Mouse (Mus musculus): Measurements from ENCODE around the gene Olfr157. TPM values are rescaled to one million over a fixed set of nuclear protein-coding genes. Genes with fewer than 3 reads are reported as not detected.
"Not testable (repeated sequence)": the region's sequence is repeated elsewhere in the genome, so short reads cannot be mapped to it uniquely, and the experiment has no call there.

The Olfr157 gene
- polyA plus RNA-seq, 1 experiment from 2014 or later: not detected

GRCm38 (mm10) chr4:43854101-43854500, 14.1 kb upstream of the Olfr157 start:
- Histone ChIP-seq H3K27me3 (ENCODE audit: poor library complexity, severe bottlenecking) (no peaks in the 10 kb centered on the region), H3K36me3 (replicated peaks) (no peaks in the 10 kb centered on the region), H3K27ac (no peak overlapping the region), H3K4me1 (no peaks in the 10 kb centered on the region), H3K9me3 (no peaks in the 10 kb centered on the region), H3K4me3 (no peak overlapping the region)
- no peak for DNase-seq (ENCODE audit: extremely low spot score, low spot score)
- WGBS: 75% methylated on average over 8 of the region's 8 CpGs

DNA sequence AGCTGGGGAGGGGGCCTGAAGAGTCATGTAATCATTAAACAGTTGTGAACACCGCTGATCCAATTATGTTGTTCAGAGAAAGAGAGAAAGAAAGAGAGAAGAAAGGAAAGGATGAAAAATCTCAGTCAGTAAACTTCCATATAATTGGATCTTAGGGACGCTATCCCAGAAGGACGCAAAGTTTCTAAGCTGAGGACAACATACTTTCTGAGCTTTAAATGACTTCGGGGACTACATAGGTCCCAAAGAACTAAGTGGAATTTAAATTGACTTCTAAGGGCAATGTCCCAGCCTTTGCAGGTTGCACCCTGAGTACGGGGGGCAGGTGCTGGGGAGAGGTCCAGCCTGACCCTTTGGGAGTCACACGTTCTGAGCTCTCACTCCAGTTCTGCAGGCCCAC, 11.3 kb upstream of the Olfr157 start, which contains the start of gene Olfr155:
Gene Olfr155 (plus strand): TSS at position 301 of the 400 bp plus-strand sequence.
- no peak for DNase-seq (ENCODE audit: extremely low spot score, low spot score)
- Histone ChIP-seq H3K27ac (no peak within 1 kb of the TSS), H3K4me1 (no peaks in the 10 kb centered on the region), H3K9me3 (no peaks in the 10 kb centered on the region), H3K4me3 (no peak within 1 kb of the TSS), H3K36me3 (replicated peaks) (no peaks in the 10 kb centered on the region), H3K27me3 (ENCODE audit: poor library complexity, severe bottlenecking) (no peaks in the 10 kb centered on the region)
- 87% methylated on average over 6 of the region's 6 CpGs for WGBS

GRCm38 (mm10) chr4:43838326-43838725, 1.7 kb downstream of the Olfr157 start:
- Histone ChIP-seq H3K27me3 (ENCODE audit: poor library complexity, severe bottlenecking) (no peaks in the 10 kb centered on the region), H3K36me3 (replicated peaks) (no peaks in the 10 kb centered on the region), H3K4me3 (no peak overlapping the region), H3K27ac (no peak overlapping the region), H3K9me3 (peaks cover 3% of the 10 kb centered on the region; the same call in 1 of the 2 replicates), H3K4me1 (no peaks in the 10 kb centered on the region)
- WGBS: 76% methylated on average over 3 of the region's 3 CpGs
- no peak for DNase-seq (ENCODE audit: extremely low spot score, low spot score)

GRCm38 (mm10) chr4:43834749-43835148, 5.3 kb downstream of the Olfr157 start:
- H3K27ac ChIP-seq: no peak overlapping the region
- H3K4me1 ChIP-seq: no peaks in the 10 kb centered on the region
- no peaks in the 10 kb centered on the region for H3K9me3 ChIP-seq
- H3K27me3 ChIP-seq (ENCODE audit: poor library complexity, severe bottlenecking): no peaks in the 10 kb centered on the region
- 77% methylated on average over 4 of the region's 4 CpGs for WGBS
- no peaks in the 10 kb centered on the region for H3K36me3 ChIP-seq (replicated peaks)
- no peak for DNase-seq (ENCODE audit: extremely low spot score, low spot score)
- H3K4me3 ChIP-seq: no peak overlapping the region

DNA sequence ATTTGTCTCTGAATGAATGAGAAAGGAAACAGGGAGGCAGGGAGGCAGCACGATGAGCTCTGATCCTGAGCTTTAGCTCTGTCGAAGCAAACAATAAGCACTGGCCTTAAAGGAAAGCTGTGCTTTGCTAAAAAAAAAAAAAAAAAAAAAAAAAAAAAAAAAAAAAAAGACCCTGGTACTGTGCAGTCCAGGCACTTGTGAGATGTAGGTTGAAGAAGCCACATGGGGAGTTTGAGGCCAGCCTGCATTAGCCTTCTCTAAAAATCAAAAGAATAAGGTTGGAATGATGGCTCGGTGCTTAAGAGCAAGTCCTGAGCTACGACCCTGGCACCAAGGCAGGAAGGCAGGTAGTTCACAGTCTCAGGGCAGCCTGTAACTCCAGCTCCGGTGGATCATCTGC, 6.2 kb downstream of the Olfr157 start:
- Histone ChIP-seq H3K9me3 (no peaks in the 10 kb centered on the region), H3K4me1 (no peaks in the 10 kb centered on the region), H3K27ac (no peak overlapping the region), H3K27me3 (ENCODE audit: poor library complexity, severe bottlenecking) (no peaks in the 10 kb centered on the region), H3K36me3 (replicated peaks) (no peaks in the 10 kb centered on the region), H3K4me3 (no peak overlapping the region)
- DNase-seq (ENCODE audit: extremely low spot score, low spot score): no peak
- WGBS: 67% methylated on average over 5 of the region's 5 CpGs

- WGBS: 70% methylated on average over 5 of the region's 5 CpGs
- no peak for DNase-seq (ENCODE audit: extremely low spot score, low spot score)
- no peaks in the 10 kb centered on the region for H3K4me1 ChIP-seq
These were observed 8.0 kb downstream of the Olfr157 start for GRCm38 (mm10) chr4:43832031-43832430.

DNA sequence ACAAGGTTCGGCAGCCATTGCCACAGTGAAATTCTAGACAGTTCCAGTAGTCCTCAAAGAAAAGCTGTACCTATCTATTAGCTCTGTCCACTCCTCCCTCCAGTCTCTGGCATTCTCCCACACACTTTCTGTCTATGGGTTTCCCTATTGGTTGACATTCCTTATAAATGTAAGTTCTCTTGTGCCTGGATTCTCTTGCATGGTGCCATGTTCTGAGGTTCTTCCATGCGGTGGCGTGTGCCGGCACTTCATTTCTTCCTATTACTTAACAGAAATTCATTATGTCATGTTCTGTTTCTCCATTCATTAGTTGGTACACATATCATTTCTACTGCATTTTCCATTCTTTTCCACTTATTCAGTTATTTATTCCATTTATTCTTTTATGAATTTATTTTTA, 11.2 kb downstream of the Olfr157 start:
- peaks cover 7% of the 10 kb centered on the region for H3K4me1 ChIP-seq
- H3K4me3 ChIP-seq: no peak overlapping the region
- no peak for DNase-seq (ENCODE audit: extremely low spot score, low spot score)
- no peak overlapping the region for H3K27ac ChIP-seq
- 97% methylated on average over 4 of the region's 4 CpGs for WGBS
- H3K36me3 ChIP-seq (replicated peaks): no peaks in the 10 kb centered on the region
- H3K9me3 ChIP-seq: no peaks in the 10 kb centered on the region
- H3K27me3 ChIP-seq (ENCODE audit: poor library complexity, severe bottlenecking): no peaks in the 10 kb centered on the region

More at GRCm38 (mm10) chr4:43832031-43832430, 8.0 kb downstream of the Olfr157 start:
- H3K4me3 ChIP-seq: no peak overlapping the region
- no peaks in the 10 kb centered on the region for H3K36me3 ChIP-seq (replicated peaks)
- H3K27me3 ChIP-seq (ENCODE audit: poor library complexity, severe bottlenecking): no peaks in the 10 kb centered on the region
- H3K27ac ChIP-seq: no peak overlapping the region
- no peaks in the 10 kb centered on the region for H3K9me3 ChIP-seq

- no peaks in the 10 kb centered on the region for H3K9me3 ChIP-seq
- H3K4me3 ChIP-seq: no peak within 1 kb of the TSS
- H3K27ac ChIP-seq: no peak within 1 kb of the TSS; the same call in 1 of the 2 replicates
- no peaks in the 10 kb centered on the region for H3K27me3 ChIP-seq (ENCODE audit: poor library complexity, severe bottlenecking)
- peaks cover 10% of the 10 kb centered on the region for H3K4me1 ChIP-seq
- no peaks in the 10 kb centered on the region for H3K36me3 ChIP-seq (replicated peaks)
- 7% methylated on average over 7 of the region's 7 CpGs for WGBS
- peak; percentile 20 for DNase-seq (ENCODE audit: extremely low spot score, low spot score)
These were observed 16.1 kb downstream of the Olfr157 start, which contains the start of gene Olfr156 for GRCm38 (mm10) chr4:43823845-43824337. Olfr156 (minus strand) TSS chr4:43823895.

- H3K27me3 ChIP-seq (ENCODE audit: poor library complexity, severe bottlenecking): no peaks in the 10 kb centered on the region
- H3K4me3 ChIP-seq: no peak overlapping the region
- DNase-seq (ENCODE audit: extremely low spot score, low spot score): peak; percentile 13
- no peaks in the 10 kb centered on the region for H3K9me3 ChIP-seq
- peaks cover 10% of the 10 kb centered on the region for H3K4me1 ChIP-seq
- WGBS: 86% methylated on average over 13 of the region's 13 CpGs
- no peaks in the 10 kb centered on the region for H3K36me3 ChIP-seq (replicated peaks)
- H3K27ac ChIP-seq: no peak overlapping the region
These were observed 17.0 kb downstream of the Olfr157 start for GRCm38 (mm10) chr4:43822896-43823550.

DNA sequence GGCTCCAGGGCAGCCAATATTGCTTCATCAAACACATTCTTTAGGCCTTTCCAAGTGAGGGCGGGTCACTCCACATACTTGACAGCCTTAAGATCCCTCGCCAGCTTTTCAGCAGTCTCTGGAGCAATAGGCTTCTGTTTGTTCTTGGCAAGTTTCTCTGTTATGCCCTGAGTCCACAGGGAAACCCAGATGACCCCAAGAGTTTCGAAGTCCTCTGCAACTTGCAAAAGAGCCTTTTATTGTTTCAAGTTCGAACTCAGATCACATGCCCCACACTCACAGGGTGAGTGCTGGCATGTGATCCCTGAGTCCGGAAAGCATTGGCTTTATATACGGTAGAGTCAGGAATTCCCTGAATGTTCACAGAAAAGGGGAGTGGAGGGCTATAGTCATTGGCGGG, 41.1 kb downstream of the Olfr157 start:
- WGBS: 87% methylated on average over 7 of the region's 7 CpGs
- Histone ChIP-seq H3K9me3 (peaks cover 16% of the 10 kb centered on the region), H3K27me3 (ENCODE audit: poor library complexity, severe bottlenecking) (no peaks in the 10 kb centered on the region)

DNA sequence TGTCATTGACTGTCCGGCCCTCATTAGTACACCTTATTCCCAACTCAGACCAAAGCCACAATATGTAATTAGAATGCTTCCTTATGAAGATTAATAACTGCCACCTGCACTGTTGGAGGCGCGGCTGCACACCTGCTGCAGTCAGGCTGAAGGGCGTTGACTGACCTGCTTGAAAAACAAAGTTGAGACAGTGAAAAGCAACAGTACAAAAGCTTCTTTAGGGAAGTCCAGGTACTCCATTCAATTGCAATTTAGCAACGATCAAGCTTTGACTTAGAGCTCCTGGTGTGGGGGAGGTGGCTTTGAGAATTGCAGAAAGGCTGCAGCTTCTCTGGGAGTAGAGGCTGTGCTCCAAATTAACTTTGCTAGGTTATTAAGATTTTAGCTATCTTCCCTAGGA, 44.2 kb downstream of the Olfr157 start:
- H3K4me3 ChIP-seq; H3K9me3 ChIP-seq; H3K27ac ChIP-seq; DNase-seq (ENCODE audit: extremely low spot score, low spot score); H3K27me3 ChIP-seq (ENCODE audit: poor library complexity, severe bottlenecking); H3K36me3 ChIP-seq (replicated peaks); H3K4me1 ChIP-seq: not testable (repeated sequence)
- 87% methylated on average over 5 of the region's 5 CpGs for WGBS

More for the DNA sequence above, 41.1 kb downstream of the Olfr157 start:
- Histone ChIP-seq H3K4me1 (no peaks in the 10 kb centered on the region), H3K27ac (no peak overlapping the region), H3K36me3 (replicated peaks) (no peaks in the 10 kb centered on the region), H3K4me3 (no peak overlapping the region)
- DNase-seq (ENCODE audit: extremely low spot score, low spot score): no peak

DNA sequence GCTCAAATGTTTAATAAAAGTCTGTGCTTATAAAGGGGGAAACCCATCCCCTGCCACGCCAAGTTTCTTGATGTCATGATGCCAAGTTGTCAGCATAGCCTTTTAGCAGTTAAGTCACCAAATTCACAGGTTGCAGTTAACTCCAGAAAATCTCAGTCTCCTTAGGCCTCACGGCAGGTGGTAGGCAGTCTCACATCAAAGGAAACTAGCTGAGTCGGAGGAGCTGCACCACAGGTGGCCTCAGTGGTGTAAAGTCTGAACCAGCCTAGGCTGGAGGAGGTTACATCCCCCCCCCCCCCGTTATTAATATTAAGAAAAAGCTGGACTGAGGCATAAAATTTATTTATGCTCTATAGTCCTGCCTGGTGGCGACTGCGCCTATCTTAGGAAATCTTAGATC, 44.7 kb downstream of the Olfr157 start:
- Histone ChIP-seq H3K4me3 (no peak overlapping the region), H3K36me3 (replicated peaks) (no peaks in the 10 kb centered on the region), H3K27ac (no peak overlapping the region), H3K9me3 (peaks cover 10% of the 10 kb centered on the region; the same call in 1 of the 2 replicates), H3K4me1 (no peaks in the 10 kb centered on the region), H3K27me3 (ENCODE audit: poor library complexity, severe bottlenecking) (no peaks in the 10 kb centered on the region)
- no peak for DNase-seq (ENCODE audit: extremely low spot score, low spot score)
- WGBS: 82% methylated on average over 6 of the region's 6 CpGs

Measured in forebrain, embryonic 10.5 days (tissue).